ENCODE assay signal across 21 mouse cellular contexts in genomic region chr7:84596002-84596401, GRCm38 (mm10).
"Had no signal": no experiment of that assay in that cellular context is flagged by ENCODE, and none has a peak within 500 bp of the region (broad histone marks: within the 10 kb centered on the region; RNA-seq: fewer than 3 reads in every experiment).

No protein-coding gene starts in this region.

- H3K27me3 ChIP-seq: lung, embryonic 15.5 days; megakaryocyte, embryonic 14.5 days; midbrain, embryonic 13.5 days; midbrain, embryonic 15.5 days; neural tube, embryonic 13.5 days; neural tube, embryonic 15.5 days had no signal

- H3K27ac ChIP-seq: lung, embryonic 15.5 days; macrophage; midbrain, embryonic 13.5 days; midbrain, embryonic 15.5 days; neural tube, embryonic 13.5 days; neural tube, embryonic 15.5 days had no signal

- ATAC-seq: lung, postnatal 0 days; midbrain, embryonic 13.5 days; midbrain, embryonic 15.5 days had no signal

- H3K36me3 ChIP-seq: lung, embryonic 15.5 days; midbrain, embryonic 13.5 days; midbrain, embryonic 15.5 days; neural tube, embryonic 13.5 days; neural tube, embryonic 15.5 days had no signal

- DNase-seq: lung, adult 2 months; lung, postnatal 14 days; lung, postnatal 36 days; retina, postnatal 1 day; right cerebral cortex, adult 18-20 months; right cerebral cortex, postnatal 25 days; right cerebral cortex, postnatal 4 days; spleen, adult 18-20 months; thymus, adult 18-20 months; thymus, postnatal 14 days; thymus, postnatal 36 days had no signal

- H3K9me3 ChIP-seq: lung, embryonic 15.5 days; megakaryocyte, embryonic 14.5 days; midbrain, embryonic 13.5 days; midbrain, embryonic 15.5 days; neural tube, embryonic 13.5 days; neural tube, embryonic 15.5 days had no signal

- H3K4me1 ChIP-seq: lung, embryonic 15.5 days; midbrain, embryonic 13.5 days; midbrain, embryonic 15.5 days had no signal

- H3K4me3 ChIP-seq: lung, embryonic 15.5 days; megakaryocyte, embryonic 14.5 days; midbrain, embryonic 13.5 days; midbrain, embryonic 15.5 days; myocyte; neural tube, embryonic 13.5 days; neural tube, embryonic 15.5 days had no signal

- H3K4me2 ChIP-seq: lung, embryonic 15.5 days; midbrain, embryonic 11.5 days; midbrain, embryonic 13.5 days; midbrain, embryonic 15.5 days; neural tube, embryonic 13.5 days; neural tube, embryonic 15.5 days had no signal

- H3K9ac ChIP-seq: lung, embryonic 15.5 days; midbrain, embryonic 13.5 days; midbrain, embryonic 15.5 days; neural tube, embryonic 13.5 days; neural tube, embryonic 15.5 days had no signal
